Mouse (Mus musculus): ENCODE measurements around the gene Acr. TPM values are rescaled to one million over a fixed set of nuclear protein-coding genes. Genes with fewer than 3 reads are reported as not detected.

Acr gene
- polyA plus RNA-seq, 1 experiment from 2014 or later = 0.93 TPM

- peak overlapping the region; percentile 38 for H3K4me3 ChIP-seq (ENCODE audit: low read length)
- H3K9me3 ChIP-seq (ENCODE audit: control insufficient read depth, low read length) = no peaks in the 10 kb centered on the region
- peak overlapping the region; percentile 59; the same call in 1 of the 2 replicates for H3K9ac ChIP-seq (ENCODE audit: low read depth, low read length)
- peaks cover 19% of the 10 kb centered on the region for H3K4me1 ChIP-seq (ENCODE audit: control insufficient read depth, insufficient read depth, low read depth, low read length)
- no peaks in the 10 kb centered on the region for H3K36me3 ChIP-seq (ENCODE audit: control insufficient read depth, insufficient read depth, low read length)
- 91% methylated on average over 10 of the region's 10 CpGs for WGBS
- H3K27me3 ChIP-seq (replicated peaks; ENCODE audit: control insufficient read depth, insufficient read depth, low read length) = no peaks in the 10 kb centered on the region
- no peak overlapping the region for H3K27ac ChIP-seq (ENCODE audit: low read depth, low read length)
- ATAC-seq = no peak
- peak overlapping the region; percentile 56 for H3K4me2 ChIP-seq (ENCODE audit: low read length)
Measured at GRCm38 (mm10) chr15:89533843-89534207, 34.3 kb upstream of the Acr start.

DNA sequence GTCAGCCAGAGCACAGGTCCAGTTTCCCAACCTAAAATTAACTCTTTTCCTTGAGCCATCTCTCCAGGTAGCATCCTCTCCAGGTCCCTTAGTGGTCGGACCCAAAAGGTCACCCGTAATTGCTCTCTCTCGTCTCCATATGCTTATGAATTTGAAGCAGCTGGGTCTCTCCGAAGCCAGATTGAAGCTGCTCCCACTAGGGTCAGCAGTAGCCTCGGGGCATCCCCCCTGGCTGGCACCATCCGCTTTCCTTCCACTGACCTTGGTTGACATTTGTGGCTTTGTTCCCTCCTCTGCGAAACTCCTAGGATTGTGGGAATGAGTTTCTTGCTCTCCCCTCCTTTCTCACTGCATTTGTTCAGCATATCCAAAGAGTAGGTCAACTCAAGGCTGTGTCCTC is 24.0 kb upstream of the Acr start:
- H3K4me1 ChIP-seq (ENCODE audit: control insufficient read depth, insufficient read depth, low read depth, low read length) = peaks cover 16% of the 10 kb centered on the region; the same call in 1 of the 2 replicates
- no peak overlapping the region for H3K27ac ChIP-seq (ENCODE audit: low read depth, low read length)
- H3K4me3 ChIP-seq (ENCODE audit: low read length) = no peak overlapping the region
- H3K9ac ChIP-seq (ENCODE audit: low read depth, low read length) = no peak overlapping the region
- H3K4me2 ChIP-seq (ENCODE audit: low read length) = no peak overlapping the region
- no peak for ATAC-seq
- 74% methylated on average over 7 of the region's 7 CpGs for WGBS
- H3K27me3 ChIP-seq (replicated peaks; ENCODE audit: control insufficient read depth, insufficient read depth, low read length) = 0 out of 2 replicates have a peak, but pooled peaks cover 3% of the 10 kb centered on the region
- H3K9me3 ChIP-seq (ENCODE audit: control insufficient read depth, low read length) = no peaks in the 10 kb centered on the region
- peaks cover 8% of the 10 kb centered on the region; the same call in 1 of the 2 replicates for H3K36me3 ChIP-seq (ENCODE audit: control insufficient read depth, insufficient read depth, low read length)

- H3K36me3 ChIP-seq (ENCODE audit: control insufficient read depth, insufficient read depth, low read length) = peaks cover 13% of the 10 kb centered on the region; the same call in 1 of the 2 replicates
- H3K9me3 ChIP-seq (ENCODE audit: control insufficient read depth, low read length) = no peaks in the 10 kb centered on the region
- 46% methylated on average over 7 of the region's 8 CpGs for WGBS
- 0 out of 2 replicates have a peak, but pooled peaks cover 3% of the 10 kb centered on the region for H3K27me3 ChIP-seq (replicated peaks; ENCODE audit: control insufficient read depth, insufficient read depth, low read length)
- no peak overlapping the region for H3K27ac ChIP-seq (ENCODE audit: low read depth, low read length)
- peaks cover 16% of the 10 kb centered on the region; the same call in 1 of the 2 replicates for H3K4me1 ChIP-seq (ENCODE audit: control insufficient read depth, insufficient read depth, low read depth, low read length)
- no peak overlapping the region for H3K4me3 ChIP-seq (ENCODE audit: low read length)
- no peak overlapping the region for H3K9ac ChIP-seq (ENCODE audit: low read depth, low read length)
- H3K4me2 ChIP-seq (ENCODE audit: low read length) = peak overlapping the region; percentile 45; the same call in 1 of the 2 replicates
- ATAC-seq = peak; percentile 2; the same call in 1 of the 2 replicates
Measured at GRCm38 (mm10) chr15:89547321-89547720, 20.8 kb upstream of the Acr start.

GRCm38 (mm10) chr15:89547824-89548601 is 20.1 kb upstream of the Acr start:
- Histone ChIP-seq H3K4me3 (ENCODE audit: low read length) (peak overlapping the region; percentile 15), H3K4me2 (ENCODE audit: low read length) (peak overlapping the region; percentile 45), H3K4me1 (ENCODE audit: control insufficient read depth, insufficient read depth, low read depth, low read length) (peaks cover 16% of the 10 kb centered on the region; the same call in 1 of the 2 replicates), H3K36me3 (ENCODE audit: control insufficient read depth, insufficient read depth, low read length) (peaks cover 13% of the 10 kb centered on the region; the same call in 1 of the 2 replicates), H3K9ac (ENCODE audit: low read depth, low read length) (peak overlapping the region; percentile 55), H3K9me3 (ENCODE audit: control insufficient read depth, low read length) (no peaks in the 10 kb centered on the region), H3K27me3 (replicated peaks; ENCODE audit: control insufficient read depth, insufficient read depth, low read length) (0 out of 2 replicates have a peak, but pooled peaks cover 3% of the 10 kb centered on the region), H3K27ac (ENCODE audit: low read depth, low read length) (peak overlapping the region; percentile 56; the same call in 1 of the 2 replicates)
- WGBS = 14% methylated on average over 58 of the region's 58 CpGs
- peak; percentile 73 for ATAC-seq

GRCm38 (mm10) chr15:89548837-89549236 is 19.3 kb upstream of the Acr start:
- H3K36me3 ChIP-seq (ENCODE audit: control insufficient read depth, insufficient read depth, low read length) = peaks cover 13% of the 10 kb centered on the region; the same call in 1 of the 2 replicates
- H3K4me1 ChIP-seq (ENCODE audit: control insufficient read depth, insufficient read depth, low read depth, low read length) = peaks cover 16% of the 10 kb centered on the region; the same call in 1 of the 2 replicates
- peak overlapping the region; percentile 45 for H3K4me2 ChIP-seq (ENCODE audit: low read length)
- H3K27ac ChIP-seq (ENCODE audit: low read depth, low read length) = peak overlapping the region; percentile 56; the same call in 1 of the 2 replicates
- H3K27me3 ChIP-seq (replicated peaks; ENCODE audit: control insufficient read depth, insufficient read depth, low read length) = 0 out of 2 replicates have a peak, but pooled peaks cover 3% of the 10 kb centered on the region
- H3K4me3 ChIP-seq (ENCODE audit: low read length) = peak overlapping the region; percentile 8; the same call in 1 of the 2 replicates
- peak; percentile 77 for ATAC-seq
- no peaks in the 10 kb centered on the region for H3K9me3 ChIP-seq (ENCODE audit: control insufficient read depth, low read length)
- WGBS = 13% methylated on average over 10 of the region's 11 CpGs
- no peak overlapping the region; the same call in 1 of the 2 replicates for H3K9ac ChIP-seq (ENCODE audit: low read depth, low read length)

- H3K36me3 ChIP-seq (ENCODE audit: control insufficient read depth, insufficient read depth, low read length) = peaks cover 10% of the 10 kb centered on the region; the same call in 1 of the 2 replicates
- no peaks in the 10 kb centered on the region for H3K9me3 ChIP-seq (ENCODE audit: control insufficient read depth, low read length)
- no peak overlapping the region for H3K4me3 ChIP-seq (ENCODE audit: low read length)
- no peak for ATAC-seq
- H3K9ac ChIP-seq (ENCODE audit: low read depth, low read length) = no peak overlapping the region
- no peak overlapping the region for H3K4me2 ChIP-seq (ENCODE audit: low read length)
- H3K27me3 ChIP-seq (replicated peaks; ENCODE audit: control insufficient read depth, insufficient read depth, low read length) = 0 out of 2 replicates have a peak, but pooled peaks cover 3% of the 10 kb centered on the region
- peaks cover 16% of the 10 kb centered on the region; the same call in 1 of the 2 replicates for H3K4me1 ChIP-seq (ENCODE audit: control insufficient read depth, insufficient read depth, low read depth, low read length)
- WGBS = 96% methylated on average over 8 of the region's 8 CpGs
- no peak overlapping the region for H3K27ac ChIP-seq (ENCODE audit: low read depth, low read length)
Measured at GRCm38 (mm10) chr15:89550506-89550905, 17.6 kb upstream of the Acr start.

- Histone ChIP-seq H3K27me3 (replicated peaks; ENCODE audit: control insufficient read depth, insufficient read depth, low read length) (peaks cover 3% of the 10 kb centered on the region; the same call in 1 of the 2 replicates), H3K27ac (ENCODE audit: low read depth, low read length) (no peak overlapping the region), H3K9ac (ENCODE audit: low read depth, low read length) (no peak overlapping the region), H3K9me3 (ENCODE audit: control insufficient read depth, low read length) (no peaks in the 10 kb centered on the region), H3K4me3 (ENCODE audit: low read length) (no peak overlapping the region), H3K36me3 (ENCODE audit: control insufficient read depth, insufficient read depth, low read length) (0 out of 2 replicates have a peak, but pooled peaks cover 8% of the 10 kb centered on the region), H3K4me1 (ENCODE audit: control insufficient read depth, insufficient read depth, low read depth, low read length) (peaks cover 21% of the 10 kb centered on the region), H3K4me2 (ENCODE audit: low read length) (no peak overlapping the region)
- 88% methylated on average over 1 of the region's 1 CpGs for WGBS
- no peak for ATAC-seq
Measured at GRCm38 (mm10) chr15:89551733-89552132, 16.4 kb upstream of the Acr start.

- 68% methylated on average over 6 of the region's 6 CpGs for WGBS
- Histone ChIP-seq H3K36me3 (ENCODE audit: control insufficient read depth, insufficient read depth, low read length) (0 out of 2 replicates have a peak, but pooled peaks cover 3% of the 10 kb centered on the region), H3K27me3 (replicated peaks; ENCODE audit: control insufficient read depth, insufficient read depth, low read length) (peaks cover 8% of the 10 kb centered on the region)
Measured at GRCm38 (mm10) chr15:89555591-89555990, 12.5 kb upstream of the Acr start.

More at GRCm38 (mm10) chr15:89555591-89555990, 12.5 kb upstream of the Acr start:
- H3K9me3 ChIP-seq (ENCODE audit: control insufficient read depth, low read length) = no peaks in the 10 kb centered on the region
- H3K4me2 ChIP-seq (ENCODE audit: low read length) = no peak overlapping the region
- H3K4me3 ChIP-seq (ENCODE audit: low read length) = no peak overlapping the region
- no peak overlapping the region for H3K27ac ChIP-seq (ENCODE audit: low read depth, low read length)
- no peak overlapping the region for H3K9ac ChIP-seq (ENCODE audit: low read depth, low read length)
- peaks cover 8% of the 10 kb centered on the region for H3K4me1 ChIP-seq (ENCODE audit: control insufficient read depth, insufficient read depth, low read depth, low read length)
- no peak for ATAC-seq

Data from hindbrain, embryonic 16.5 days (tissue).